Mouse (Mus musculus): Measurements from ENCODE around the gene 1810010H24Rik. TPM values are rescaled to one million over a fixed set of nuclear protein-coding genes. Genes with fewer than 3 reads are reported as not detected.

Gene 1810010H24Rik
- polyA plus RNA-seq, 1 experiment: not detected

DNA sequence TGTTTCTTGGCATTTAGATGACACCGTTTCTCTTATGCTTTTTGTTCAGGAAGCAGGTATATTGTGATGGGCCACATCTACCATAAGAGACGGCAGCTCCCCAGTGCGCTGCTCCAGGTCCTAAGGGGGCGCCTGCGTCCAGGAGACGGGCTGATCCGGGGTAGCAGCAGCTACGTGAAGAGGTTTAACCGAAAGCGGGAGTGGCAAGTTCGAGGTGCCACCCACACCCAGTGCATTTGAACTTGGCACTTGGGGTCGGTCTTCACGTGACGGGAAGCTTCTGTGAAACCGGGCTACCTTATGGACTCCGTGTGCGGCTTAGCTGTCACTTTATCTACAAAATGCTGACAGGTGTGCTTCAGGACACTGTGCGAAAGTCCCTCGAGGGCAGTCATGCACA lies 4.1 kb downstream of the 1810010H24Rik start:
- TF ChIP-seq GATA1 (IDR thresholded peaks at IDR 0.05; ENCODE audit: low read length) (no peak), TAL1 (IDR thresholded peaks at IDR 0.05; ENCODE audit: low read length) (no peak)
- peaks cover 59% of the 10 kb centered on the region for H3K27me3 ChIP-seq (ENCODE audit: control insufficient read depth)
- H3K36me3 ChIP-seq (ENCODE audit: control insufficient read depth): 0 out of 2 replicates have a peak, but pooled peaks cover under 1% of the 10 kb centered on the region
- H3K4me1 ChIP-seq (ENCODE audit: control insufficient read depth): peaks cover 34% of the 10 kb centered on the region
- no peak overlapping the region for H3K4me3 ChIP-seq (replicated peaks)
- peaks cover 4% of the 10 kb centered on the region; the same call in 1 of the 2 replicates for H3K9me3 ChIP-seq (ENCODE audit: control insufficient read depth, low read length)

DNA sequence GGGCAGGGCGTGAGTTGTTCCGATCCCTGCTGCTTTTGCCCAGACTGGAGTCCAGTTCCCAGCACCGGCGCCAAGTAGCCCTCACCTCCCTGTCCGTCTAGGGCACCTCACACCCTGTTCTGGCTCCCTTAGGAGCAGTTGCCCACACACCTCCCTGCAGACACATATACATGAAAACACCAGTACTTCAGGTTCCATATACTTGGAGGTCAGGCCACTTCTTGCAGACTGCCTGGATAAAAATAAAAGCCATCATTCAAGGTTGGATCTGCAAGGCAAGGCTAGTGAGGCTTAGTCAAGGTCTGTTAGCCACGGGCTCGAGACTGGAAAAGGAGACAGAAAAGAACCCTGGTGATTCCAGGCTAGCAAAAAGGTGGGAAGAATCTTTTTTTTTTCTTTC lies 6.2 kb downstream of the 1810010H24Rik start:
- Histone ChIP-seq H3K36me3 (ENCODE audit: control insufficient read depth) (peaks cover 7% of the 10 kb centered on the region; the same call in 1 of the 2 replicates), H3K4me1 (ENCODE audit: control insufficient read depth) (peaks cover 21% of the 10 kb centered on the region), H3K27me3 (ENCODE audit: control insufficient read depth) (peaks cover 38% of the 10 kb centered on the region), H3K9me3 (ENCODE audit: control insufficient read depth, low read length) (no peaks in the 10 kb centered on the region), H3K4me3 (replicated peaks) (no peak overlapping the region)
- TF ChIP-seq GATA1 (IDR thresholded peaks at IDR 0.05; ENCODE audit: low read length) (no peak), TAL1 (IDR thresholded peaks at IDR 0.05; ENCODE audit: low read length) (no peak)

- H3K36me3 ChIP-seq (ENCODE audit: control insufficient read depth): peaks cover 24% of the 10 kb centered on the region
- H3K9me3 ChIP-seq (ENCODE audit: control insufficient read depth, low read length): no peaks in the 10 kb centered on the region
- H3K27me3 ChIP-seq (ENCODE audit: control insufficient read depth): peaks cover 12% of the 10 kb centered on the region
- H3K4me1 ChIP-seq (ENCODE audit: control insufficient read depth): peaks cover 4% of the 10 kb centered on the region
- TF ChIP-seq TAL1 (IDR thresholded peaks at IDR 0.05; ENCODE audit: low read length) (no peak), GATA1 (IDR thresholded peaks at IDR 0.05; ENCODE audit: low read length) (no peak)
- no peak overlapping the region for H3K4me3 ChIP-seq (replicated peaks)
Measured at GRCm38 (mm10) chr11:107034085-107034810, 8.8 kb downstream of the 1810010H24Rik start.

- H3K36me3 ChIP-seq (ENCODE audit: control insufficient read depth): peaks cover 67% of the 10 kb centered on the region
- H3K27me3 ChIP-seq (ENCODE audit: control insufficient read depth): no peaks in the 10 kb centered on the region
- peaks cover 13% of the 10 kb centered on the region for H3K4me1 ChIP-seq (ENCODE audit: control insufficient read depth)
- H3K9me3 ChIP-seq (ENCODE audit: control insufficient read depth, low read length): no peaks in the 10 kb centered on the region
- TF ChIP-seq GATA1 (IDR thresholded peaks at IDR 0.05; ENCODE audit: low read length): no peak
- TF ChIP-seq TAL1 (IDR thresholded peaks at IDR 0.05; ENCODE audit: low read length): no peak
- H3K4me3 ChIP-seq (replicated peaks): no peak overlapping the region
Measured at GRCm38 (mm10) chr11:107039417-107039816, 13.9 kb downstream of the 1810010H24Rik start.

DNA sequence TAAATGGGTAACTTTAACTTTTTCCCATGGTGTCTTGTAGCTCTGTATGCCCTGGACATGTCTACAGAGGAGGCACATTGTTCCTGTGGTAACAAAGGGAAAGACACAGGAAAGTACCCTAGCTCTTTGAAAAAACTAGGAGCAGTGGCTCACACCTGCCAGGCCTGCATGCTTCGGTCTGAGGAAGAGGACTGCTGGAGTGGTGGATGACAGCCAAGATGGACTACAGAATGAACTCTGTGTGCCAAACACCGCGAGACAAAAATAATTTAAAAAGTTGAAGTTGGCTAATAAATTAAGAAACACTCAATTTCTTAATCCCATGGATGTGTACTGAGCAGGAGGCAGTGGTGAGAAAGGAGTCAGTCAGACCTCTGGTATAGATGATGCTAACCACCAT lies 15.9 kb downstream of the 1810010H24Rik start:
- H3K27me3 ChIP-seq (ENCODE audit: control insufficient read depth): no peaks in the 10 kb centered on the region
- H3K4me1 ChIP-seq (ENCODE audit: control insufficient read depth): peaks cover 18% of the 10 kb centered on the region
- no peaks in the 10 kb centered on the region for H3K9me3 ChIP-seq (ENCODE audit: control insufficient read depth, low read length)
- H3K4me3 ChIP-seq (replicated peaks): no peak overlapping the region
- H3K36me3 ChIP-seq (ENCODE audit: control insufficient read depth): peaks cover 78% of the 10 kb centered on the region
- TF ChIP-seq TAL1 (IDR thresholded peaks at IDR 0.05; ENCODE audit: low read length): no peak
- TF ChIP-seq GATA1 (IDR thresholded peaks at IDR 0.05; ENCODE audit: low read length): no peak

DNA sequence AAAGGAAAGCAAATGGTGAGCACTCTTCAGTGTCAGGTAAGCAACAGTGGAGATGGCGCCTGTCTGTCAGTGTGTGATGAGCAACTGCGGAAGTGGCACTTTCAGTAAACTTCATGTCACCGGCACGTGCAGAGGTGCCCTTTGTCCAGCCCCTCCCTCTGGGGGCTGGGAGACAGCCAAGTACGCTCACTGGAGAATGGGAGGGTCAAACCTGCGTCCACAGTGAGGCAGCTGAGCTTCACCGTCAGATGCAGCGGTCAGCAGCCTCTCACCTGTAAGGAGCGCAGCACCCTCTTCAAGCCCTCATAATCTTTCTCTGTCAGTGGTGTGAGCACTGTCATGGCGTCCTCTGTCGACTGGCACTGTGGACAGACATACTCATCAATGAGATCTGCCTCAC lies 17.9 kb downstream of the 1810010H24Rik start:
- H3K4me3 ChIP-seq (replicated peaks): no peak overlapping the region
- H3K9me3 ChIP-seq (ENCODE audit: control insufficient read depth, low read length): no peaks in the 10 kb centered on the region
- peaks cover 81% of the 10 kb centered on the region for H3K36me3 ChIP-seq (ENCODE audit: control insufficient read depth)
- TF ChIP-seq TAL1 (IDR thresholded peaks at IDR 0.05; ENCODE audit: low read length): no peak
- TF ChIP-seq GATA1 (IDR thresholded peaks at IDR 0.05; ENCODE audit: low read length): no peak
- H3K27me3 ChIP-seq (ENCODE audit: control insufficient read depth): no peaks in the 10 kb centered on the region
- H3K4me1 ChIP-seq (ENCODE audit: control insufficient read depth): peaks cover 18% of the 10 kb centered on the region

- Histone ChIP-seq H3K36me3 (ENCODE audit: control insufficient read depth) (peaks cover 74% of the 10 kb centered on the region), H3K27me3 (ENCODE audit: control insufficient read depth) (no peaks in the 10 kb centered on the region), H3K4me1 (ENCODE audit: control insufficient read depth) (peaks cover 18% of the 10 kb centered on the region), H3K9me3 (ENCODE audit: control insufficient read depth, low read length) (no peaks in the 10 kb centered on the region), H3K4me3 (replicated peaks) (no peak overlapping the region)
- TF ChIP-seq TAL1 (IDR thresholded peaks at IDR 0.05; ENCODE audit: low read length): no peak
- TF ChIP-seq GATA1 (IDR thresholded peaks at IDR 0.05; ENCODE audit: low read length): peak; percentile 67
Measured at GRCm38 (mm10) chr11:107044321-107044720, 18.8 kb downstream of the 1810010H24Rik start.

GRCm38 (mm10) chr11:107045546-107045945 lies 20.1 kb downstream of the 1810010H24Rik start:
- H3K9me3 ChIP-seq (ENCODE audit: control insufficient read depth, low read length): no peaks in the 10 kb centered on the region
- peaks cover 18% of the 10 kb centered on the region for H3K4me1 ChIP-seq (ENCODE audit: control insufficient read depth)
- H3K27me3 ChIP-seq (ENCODE audit: control insufficient read depth): no peaks in the 10 kb centered on the region
- no peak overlapping the region for H3K4me3 ChIP-seq (replicated peaks)
- H3K36me3 ChIP-seq (ENCODE audit: control insufficient read depth): peaks cover 65% of the 10 kb centered on the region
- TF ChIP-seq TAL1 (IDR thresholded peaks at IDR 0.05; ENCODE audit: low read length) (no peak), GATA1 (IDR thresholded peaks at IDR 0.05; ENCODE audit: low read length) (no peak)

DNA sequence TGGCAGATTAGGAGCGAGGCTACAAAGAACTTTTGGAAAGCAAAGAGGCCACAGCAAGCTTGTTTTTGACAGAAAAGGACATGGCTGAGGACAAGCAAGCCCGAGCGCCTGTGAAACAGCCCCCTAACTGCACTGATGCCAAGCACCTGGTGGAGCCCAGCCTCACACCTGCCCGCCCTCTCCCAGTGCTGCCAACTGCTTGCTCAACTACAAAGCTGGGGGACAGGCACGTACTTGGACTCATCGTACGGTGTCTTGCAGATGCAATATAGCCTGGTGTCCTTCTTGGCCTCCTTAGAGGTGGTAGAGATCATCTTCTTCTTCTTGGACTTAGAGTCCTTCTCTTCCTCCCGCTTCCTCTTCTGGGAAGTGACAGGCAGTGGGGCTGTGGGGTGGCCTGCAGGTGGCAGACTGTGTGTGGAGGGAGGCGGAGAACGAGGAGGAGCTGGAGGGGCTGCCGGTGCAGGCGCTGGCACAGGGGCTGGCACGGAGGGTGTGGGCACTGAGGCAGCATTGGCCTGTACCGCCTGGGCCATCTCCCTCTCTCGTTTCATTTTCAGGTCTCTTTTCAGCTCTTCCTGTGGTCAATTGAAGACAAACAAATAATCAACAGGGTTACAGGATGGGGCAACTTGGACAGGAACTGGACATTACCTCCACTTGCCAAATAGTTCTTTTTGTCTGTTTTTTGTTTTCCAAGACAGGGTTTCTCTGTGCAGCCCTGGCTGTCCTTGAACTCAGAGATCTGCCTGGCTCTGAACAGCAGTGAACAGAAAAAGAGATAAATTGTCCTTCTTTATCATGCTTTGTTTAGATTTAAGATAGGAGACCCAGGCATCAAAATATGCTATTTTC lies 21.5 kb downstream of the 1810010H24Rik start:
- H3K4me1 ChIP-seq (ENCODE audit: control insufficient read depth): peaks cover 18% of the 10 kb centered on the region
- no peaks in the 10 kb centered on the region for H3K27me3 ChIP-seq (ENCODE audit: control insufficient read depth)
- peaks cover 60% of the 10 kb centered on the region for H3K36me3 ChIP-seq (ENCODE audit: control insufficient read depth)
- TF ChIP-seq TAL1 (IDR thresholded peaks at IDR 0.05; ENCODE audit: low read length) (no peak), GATA1 (IDR thresholded peaks at IDR 0.05; ENCODE audit: low read length) (no peak)
- no peaks in the 10 kb centered on the region for H3K9me3 ChIP-seq (ENCODE audit: control insufficient read depth, low read length)
- no peak overlapping the region for H3K4me3 ChIP-seq (replicated peaks)
